Mouse (Mus musculus) frontal cortex, postnatal 36 days (tissue): ENCODE measurements around the gene Dusp7.
A peak's percentile ranks its signal among the peaks of the same experiment; 100 is the strongest.

Source experiments
- DNase-seq, 2 experiments: peaks; one replicate each; pipeline ENCODE4 v3.0.0; 2022; ENCODE audit warnings: low spot score in 2 of 2

The Dusp7 gene

DNA sequence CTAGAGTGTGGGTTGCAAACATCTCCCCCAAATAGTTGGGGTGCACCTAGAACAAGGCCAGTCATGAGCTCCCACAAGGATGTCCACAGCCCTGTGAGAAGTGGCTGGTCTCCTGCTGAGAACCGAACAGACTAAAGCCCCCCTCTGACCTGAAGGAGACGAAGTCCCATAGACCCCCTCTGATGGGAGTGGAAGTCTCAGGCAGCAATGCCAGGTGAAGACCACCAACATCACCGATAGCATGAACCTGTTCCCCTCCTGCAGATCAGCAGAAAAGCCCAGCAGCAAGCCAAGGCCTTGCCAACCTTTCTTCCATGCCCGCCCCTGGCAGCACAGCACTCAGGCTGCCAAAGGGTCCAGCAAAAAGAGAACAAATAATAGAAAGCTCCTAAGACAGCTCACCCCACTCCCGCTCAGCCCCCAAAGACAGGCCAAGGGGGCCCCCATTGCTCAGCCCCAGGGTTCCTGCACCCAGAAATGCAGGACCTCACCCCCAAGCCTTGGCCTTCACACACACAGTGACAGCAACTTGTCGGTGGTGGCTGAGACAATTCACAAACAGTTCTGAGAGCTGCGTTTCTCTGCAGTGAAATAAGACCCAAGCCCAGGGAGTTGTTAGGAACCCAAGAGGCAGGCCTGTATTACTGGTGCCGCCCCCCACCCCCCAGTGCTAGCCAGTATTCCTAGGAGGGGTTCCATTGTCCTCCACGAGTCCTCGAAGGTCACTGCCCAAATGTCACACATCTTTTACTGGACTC lies 13.0 kb upstream of the Dusp7 start:
- no peak for DNase-seq

DNA sequence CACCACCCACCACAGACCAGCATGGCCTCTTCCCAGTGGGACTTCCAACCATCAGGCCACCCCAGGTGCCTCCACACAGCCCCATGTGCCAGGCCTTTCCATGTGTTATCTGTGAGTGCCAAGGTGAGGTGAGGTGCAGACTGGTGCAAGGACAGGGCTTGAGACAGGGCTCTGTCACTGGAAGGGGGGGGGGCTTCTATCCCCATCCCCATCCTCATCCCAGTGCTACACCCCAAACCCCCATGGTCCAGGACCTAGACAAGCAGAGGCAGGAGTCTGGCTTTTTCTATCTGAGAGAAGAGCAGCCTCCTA lies 12.5 kb upstream of the Dusp7 start:
- no peak for DNase-seq

GRCm38 (mm10) chr9:106356323-106356844 lies 12.0 kb upstream of the Dusp7 start:
- no peak for DNase-seq

GRCm38 (mm10) chr9:106357167-106357566 lies 11.3 kb upstream of the Dusp7 start:
- DNase-seq = no peak

DNA sequence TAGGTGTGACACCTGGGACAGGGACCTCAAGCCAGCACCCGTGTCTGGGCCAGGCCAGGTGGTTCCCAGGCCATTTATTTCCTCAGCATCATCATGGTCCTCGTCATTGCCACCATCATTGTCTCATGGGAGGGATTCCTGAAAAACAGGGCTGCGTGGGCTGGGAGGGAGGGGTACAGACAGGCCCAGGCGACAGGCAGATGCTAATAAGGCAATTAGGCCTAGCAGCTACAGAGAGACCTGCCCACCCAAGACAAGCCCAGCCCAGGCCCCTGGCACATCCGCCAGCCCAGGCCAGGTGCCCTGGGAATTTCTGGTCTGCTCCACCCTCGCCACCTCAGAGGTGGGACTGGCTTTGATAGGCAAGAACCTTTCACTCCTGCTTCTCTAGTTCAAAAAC lies 9.1 kb upstream of the Dusp7 start:
- DNase-seq = no peak

DNA sequence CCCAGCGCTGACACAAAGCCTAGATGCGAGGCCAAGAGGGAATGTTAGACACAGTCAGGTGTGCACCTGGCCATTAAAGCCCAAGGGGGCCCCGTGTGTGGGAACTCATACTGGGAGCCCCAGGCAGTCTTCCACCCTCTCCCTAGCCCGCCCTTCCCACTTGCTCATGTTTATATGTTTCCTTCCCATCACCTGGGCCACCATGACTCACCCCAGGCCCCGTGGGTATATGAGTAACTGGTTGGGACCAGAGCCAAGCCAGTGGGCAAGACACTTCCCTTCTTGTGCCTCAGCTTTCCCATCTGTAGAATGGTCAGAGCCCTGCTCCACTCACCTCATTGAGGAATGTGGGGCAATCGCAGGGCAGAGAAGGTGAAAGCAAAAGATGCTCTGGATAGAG lies 7.3 kb upstream of the Dusp7 start:
- DNase-seq = no peak

DNA sequence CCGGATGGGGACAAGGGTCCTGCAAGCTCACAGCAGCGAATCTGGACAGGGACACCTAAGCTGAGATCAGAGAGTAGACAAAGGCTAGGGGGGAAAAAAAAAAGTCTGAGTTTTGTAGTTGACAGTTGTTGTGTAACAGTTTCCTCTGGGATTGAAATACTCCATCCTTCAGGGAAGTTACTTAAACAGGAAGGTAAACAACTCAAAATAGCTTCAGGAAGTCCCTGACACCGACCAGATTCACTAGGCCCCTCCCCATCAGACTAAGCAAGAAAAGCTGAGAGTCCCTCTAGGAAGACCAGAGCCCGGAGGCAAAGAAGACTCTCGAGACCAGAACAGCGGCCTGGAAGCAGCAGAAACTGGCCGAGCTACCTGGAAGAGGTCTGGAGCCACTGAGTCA lies 3.1 kb upstream of the Dusp7 start:
- no peak for DNase-seq

DNA sequence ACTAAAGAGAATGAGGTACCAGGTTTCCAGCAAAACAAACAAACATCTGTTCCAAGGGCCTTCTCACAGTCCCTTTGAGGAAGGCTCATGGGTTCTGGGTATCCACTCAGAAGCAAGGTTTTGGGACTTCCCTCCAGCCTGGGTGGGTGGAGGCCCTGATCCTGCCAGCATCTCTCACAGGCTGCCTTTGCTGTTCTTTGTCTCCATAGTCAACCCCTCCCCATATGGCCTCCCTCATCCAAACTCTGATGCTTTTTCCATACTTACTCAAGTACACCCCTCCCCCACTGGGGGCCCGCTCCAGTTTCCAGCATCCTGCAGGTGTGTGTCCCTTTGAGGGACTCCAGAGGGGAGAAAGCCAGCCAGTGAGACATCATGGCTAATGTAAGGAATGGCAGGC lies 2.2 kb upstream of the Dusp7 start:
- DNase-seq = no peak

GRCm38 (mm10) chr9:106367001-106367400 lies 1.4 kb upstream of the Dusp7 start:
- no peak for DNase-seq

DNA sequence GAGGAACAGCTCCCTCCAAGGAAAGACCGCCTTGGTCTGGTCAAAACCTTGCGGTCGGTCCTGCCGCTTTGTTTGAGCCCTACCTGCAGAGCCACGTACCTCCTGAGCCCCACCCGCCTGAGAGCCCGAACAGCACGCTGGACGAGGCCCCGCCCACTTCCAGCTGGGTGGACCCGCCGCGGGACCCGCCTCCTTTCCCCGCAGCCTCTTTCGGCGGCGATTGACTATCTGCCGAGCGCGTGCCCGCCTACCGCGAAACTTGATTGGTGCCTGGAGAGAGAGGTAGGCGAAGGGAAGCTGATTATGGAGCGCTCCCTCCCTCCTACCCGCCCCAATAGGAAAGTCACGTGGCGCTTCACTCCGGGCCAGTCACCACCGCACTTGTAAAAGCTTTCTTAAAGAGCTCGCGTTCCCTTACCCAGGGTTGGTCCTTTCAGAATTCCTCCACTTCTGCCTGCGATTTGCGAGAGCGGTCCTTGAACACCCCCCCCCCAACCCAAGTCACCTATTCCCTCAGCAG lies 780 bp upstream of the Dusp7 start:
- peak; percentile 98 to 99 for DNase-seq

- DNase-seq = peak in 1 of 2 experiments; percentile 46
Observed at GRCm38 (mm10) chr9:106368831-106369501, 534 bp downstream of the Dusp7 start.

DNA sequence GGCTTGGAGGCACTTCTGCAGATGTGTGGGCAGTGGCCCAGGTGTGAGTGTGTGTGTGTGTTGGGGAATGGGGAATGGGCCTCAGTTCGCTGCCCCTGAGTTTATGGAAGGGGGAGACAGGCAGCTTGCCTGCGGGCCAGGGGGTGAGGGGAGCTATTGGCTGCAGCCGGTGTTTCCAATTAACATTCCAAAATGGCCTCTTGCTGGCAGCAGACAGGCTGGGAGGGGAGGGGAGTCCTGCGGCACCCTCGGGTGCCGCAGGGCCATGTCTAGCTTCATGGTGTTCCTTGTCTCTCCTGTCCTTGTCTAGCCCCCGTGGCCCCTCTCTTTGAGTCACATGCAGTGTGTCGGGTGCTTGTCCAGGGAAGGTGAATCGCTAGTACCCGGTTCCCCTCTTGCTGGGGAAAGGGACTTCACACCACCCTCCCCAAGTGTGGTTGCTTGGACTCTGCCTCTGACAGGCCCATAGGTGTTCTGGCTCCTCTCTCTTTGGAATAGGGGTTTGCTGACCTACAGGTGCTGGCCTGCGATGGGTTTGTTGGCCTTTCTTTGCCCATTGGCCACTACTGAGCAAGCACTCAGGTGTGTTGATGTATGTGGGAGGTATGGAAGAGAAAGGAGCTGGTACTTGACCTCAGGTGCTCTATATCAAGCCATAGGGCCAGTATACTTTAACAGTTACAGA lies 1.5 kb downstream of the Dusp7 start:
- DNase-seq = no peak

DNA sequence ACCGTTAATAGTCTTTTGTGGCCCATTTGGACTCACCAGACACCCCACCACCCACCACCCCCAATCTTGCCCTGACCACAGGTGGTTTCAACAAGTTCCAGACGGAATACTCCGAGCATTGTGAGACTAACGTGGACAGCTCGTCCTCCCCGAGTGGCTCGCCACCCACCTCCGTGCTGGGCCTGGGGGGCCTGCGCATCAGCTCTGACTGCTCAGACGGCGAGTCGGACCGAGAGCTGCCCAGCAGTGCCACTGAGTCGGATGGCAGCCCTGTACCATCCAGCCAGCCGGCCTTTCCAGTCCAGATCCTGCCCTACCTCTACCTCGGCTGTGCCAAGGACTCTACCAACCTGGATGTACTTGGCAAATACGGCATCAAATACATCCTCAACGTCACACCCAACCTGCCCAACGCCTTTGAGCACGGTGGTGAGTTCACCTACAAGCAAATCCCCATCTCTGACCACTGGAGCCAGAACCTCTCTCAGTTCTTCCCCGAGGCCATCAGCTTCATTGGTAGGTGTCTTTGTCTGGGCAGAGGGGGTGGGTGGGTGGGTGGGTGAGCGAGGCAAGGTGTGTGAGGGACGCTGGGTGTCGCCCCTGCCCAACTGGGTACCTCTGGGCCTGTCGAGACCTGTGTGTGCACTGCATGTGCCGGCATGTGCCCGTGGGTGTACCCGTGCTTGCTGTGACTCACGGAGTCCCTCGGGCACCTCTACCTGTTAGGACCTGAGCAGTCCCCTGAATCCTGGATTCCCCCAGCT lies 2.4 kb downstream of the Dusp7 start:
- peak in 1 of 2 experiments; percentile 44 for DNase-seq

- peak; percentile 66 to 83 for DNase-seq
Observed at GRCm38 (mm10) chr9:106371384-106371671, 2.9 kb downstream of the Dusp7 start.

DNA sequence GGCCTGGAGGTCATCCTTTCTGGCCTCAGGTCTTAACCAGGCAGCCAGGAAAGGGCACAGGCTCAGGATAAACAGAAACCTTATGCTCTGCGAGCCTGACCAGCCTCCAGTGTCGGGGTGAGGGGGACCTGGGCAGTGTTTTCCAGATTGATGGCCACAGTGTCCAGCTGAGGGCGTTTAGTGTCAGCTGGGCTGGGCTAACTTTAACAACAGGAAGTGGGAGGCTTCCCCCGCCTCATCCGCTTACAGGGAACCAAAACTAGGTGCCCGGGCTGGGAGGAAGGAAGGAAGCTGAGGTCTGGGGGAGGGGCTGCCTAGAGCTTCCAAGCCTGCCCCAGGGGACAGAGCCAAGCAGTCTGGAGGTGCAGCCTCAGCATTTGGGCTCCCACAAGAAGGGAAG lies 3.3 kb downstream of the Dusp7 start:
- peak; percentile 73 for DNase-seq

DNA sequence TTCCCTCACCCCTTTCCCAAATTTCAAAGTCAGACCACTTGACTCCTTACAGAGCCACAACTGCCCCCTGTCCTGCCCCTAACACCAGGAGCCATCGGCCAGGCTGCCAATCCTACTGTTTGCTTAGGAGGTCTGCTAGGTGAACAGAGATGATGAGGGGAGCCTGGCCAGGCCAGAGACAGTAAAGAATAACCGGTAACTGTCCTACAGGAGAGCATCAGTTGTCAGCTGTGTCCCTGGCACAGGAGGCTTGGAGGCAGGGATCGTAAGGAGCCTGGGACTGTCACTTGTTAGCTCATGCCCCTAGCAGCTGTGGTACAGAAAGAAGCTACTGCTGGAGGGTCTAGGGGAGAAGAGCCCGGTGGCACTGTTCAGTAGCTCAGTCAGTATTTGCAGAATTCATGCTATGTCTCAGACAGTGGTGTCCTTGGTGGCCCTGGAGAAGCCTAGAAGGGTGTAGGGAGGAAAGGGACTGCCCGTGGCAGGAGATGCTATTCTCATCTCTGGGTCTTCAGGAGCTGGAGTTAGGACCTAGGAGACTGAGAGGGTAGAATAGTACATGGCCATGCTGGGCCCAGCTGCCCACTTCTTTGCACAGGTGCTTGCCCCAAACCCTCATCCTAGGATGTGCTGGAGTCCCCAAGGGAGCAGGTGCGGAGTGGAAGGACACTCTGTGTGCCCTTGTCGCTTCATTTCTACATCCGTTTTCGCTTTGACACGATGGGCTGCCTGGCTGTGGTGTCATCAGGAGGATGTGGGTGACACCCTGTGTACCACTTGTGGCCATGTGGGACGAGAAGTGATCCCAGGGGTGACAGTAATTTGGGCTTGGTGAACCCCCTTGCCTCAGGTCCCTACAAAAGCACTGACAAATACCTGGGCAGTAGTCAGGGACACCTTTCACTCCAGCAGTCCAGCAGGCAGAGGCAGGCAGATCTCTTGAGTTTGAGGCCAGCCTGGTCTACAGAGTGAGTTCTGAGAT lies 4.3 kb downstream of the Dusp7 start:
- no peak for DNase-seq

DNA sequence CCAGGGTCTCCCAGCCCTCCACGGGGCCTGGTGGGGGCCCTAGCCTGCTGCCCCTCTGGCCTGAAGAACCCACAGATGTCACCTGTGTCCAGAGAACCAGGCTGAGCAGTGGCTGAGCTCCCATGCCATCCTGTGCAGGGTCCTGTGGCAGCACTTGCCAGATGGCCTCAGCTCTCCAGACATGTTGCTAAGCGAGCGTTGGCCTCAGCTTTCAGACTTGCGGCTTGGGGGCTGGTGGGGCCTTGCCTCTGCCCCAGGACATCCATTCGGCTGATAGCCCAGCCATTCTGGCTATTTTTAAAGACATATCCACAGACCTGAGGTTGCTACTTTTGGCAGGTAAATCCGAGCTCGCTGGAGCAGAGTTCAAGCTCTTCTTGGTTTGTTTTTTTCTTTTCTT lies 5.5 kb downstream of the Dusp7 start:
- DNase-seq = no peak

GRCm38 (mm10) chr9:106377247-106377646 lies 8.8 kb downstream of the Dusp7 start:
- DNase-seq = peak in 1 of 2 experiments; percentile 34

DNA sequence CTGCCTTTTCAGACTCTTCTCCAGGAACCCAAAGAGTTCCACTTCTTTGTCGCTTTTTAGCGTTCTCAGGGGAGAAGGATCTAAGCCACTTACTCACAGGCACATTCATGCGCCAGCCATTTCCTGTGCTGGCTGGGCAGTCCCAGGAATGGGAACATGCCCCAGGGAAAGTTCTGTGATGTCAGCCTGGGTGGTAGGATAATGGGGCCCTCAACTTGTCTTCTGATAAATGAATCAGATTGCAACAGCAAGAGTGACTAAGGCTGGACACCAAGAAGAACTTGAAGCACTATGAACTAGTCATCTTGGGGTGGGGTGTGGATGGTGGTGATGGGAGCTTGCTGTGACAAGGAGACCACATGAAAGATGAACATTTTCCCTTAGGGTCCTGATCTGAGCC lies 9.6 kb downstream of the Dusp7 start:
- DNase-seq = no peak

DNA sequence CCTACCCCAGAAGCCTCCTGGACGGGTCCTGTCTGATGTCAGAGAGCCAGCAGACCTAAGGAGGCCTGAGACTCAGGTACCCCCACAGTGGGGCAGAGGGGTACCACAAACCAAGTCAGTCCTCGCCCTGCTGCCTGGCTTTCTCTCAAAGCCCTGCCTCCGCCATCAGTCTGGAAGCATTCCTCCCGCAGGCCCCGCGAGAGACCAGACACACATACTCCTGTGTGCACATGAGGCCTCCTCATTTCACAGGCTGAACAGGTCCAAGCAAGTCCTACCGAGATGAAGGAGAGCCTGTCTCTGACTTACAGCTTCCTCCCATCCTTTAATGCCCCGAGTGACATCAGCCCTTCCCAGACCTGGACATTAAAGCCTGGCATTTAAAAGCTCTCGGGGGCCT lies 10.3 kb downstream of the Dusp7 start:
- no peak for DNase-seq
